Mouse (Mus musculus) lung, embryonic 15.5 days (tissue): ENCODE measurements around the gene Ccdc63. TPM values are rescaled to one million over a fixed set of nuclear protein-coding genes. Genes with fewer than 3 reads are reported as not detected.
"Not testable (repeated sequence)": the region's sequence is repeated elsewhere in the genome, so short reads cannot be mapped to it uniquely, and the experiment has no call there.

Experiments used
- ATAC-seq: fragments of 200-750 bp; cut with Nextera tagmentation; 2 replicates; pipeline ENCODE4 v1.8.0; 2017; ENCODE audit warnings: moderate number of reproducible peaks, borderline replicate concordance; ENCODE audit not compliant: low FRiP score, low TSS enrichment; ENCODE audit errors: extremely low read depth
- H3K27ac ChIP-seq: fragments of 300-500 bp; sonication (generic); 2 replicates; pipeline ENCODE4 v1.5.1; 2015; ENCODE audit warnings: moderate library complexity, mild to moderate bottlenecking, inconsistent platforms
- H3K27me3 ChIP-seq: fragments of 300-500 bp; sonication (generic); 2 replicates; pipeline ENCODE4 v1.6.1; 2015; ENCODE audit warnings: inconsistent platforms
- H3K36me3 ChIP-seq: fragments of 300-500 bp; sonication (generic); 2 replicates; pipeline ENCODE4 v1.6.1; 2015; ENCODE audit warnings: inconsistent platforms
- H3K4me1 ChIP-seq: fragments of 300-500 bp; sonication (generic); 2 replicates; pipeline ENCODE4 v1.6.1; 2015; ENCODE audit warnings: inconsistent platforms
- H3K4me2 ChIP-seq: fragments of 300-500 bp; sonication (generic); 2 replicates; pipeline ENCODE4 v1.6.1; 2015; ENCODE audit warnings: inconsistent platforms, mild to moderate bottlenecking, moderate library complexity
- H3K4me3 ChIP-seq: fragments of 300-500 bp; sonication (generic); 2 replicates; pipeline ENCODE4 v1.5.1; 2015; ENCODE audit warnings: mild to moderate bottlenecking, inconsistent platforms
- H3K9ac ChIP-seq: fragments of 300-500 bp; sonication (generic); 2 replicates; pipeline ENCODE4 v1.6.1; 2015; ENCODE audit warnings: inconsistent platforms
- H3K9me3 ChIP-seq: fragments of 300-500 bp; sonication (generic); 2 replicates; pipeline ENCODE4 v1.6.1; 2016; ENCODE audit warnings: inconsistent platforms
- WGBS: fragments of 180-500 bp; shearing (Covaris S2); methylation state at CpG from one replicate; pipeline ENCODE4 v1.1.7; 2015; 5-methylcytosine and 5-hydroxymethylcytosine counted together
- polyA plus RNA-seq: library from polyadenylated mRNA; unstranded; fragments of >200 nt; fragmentation: Nextera tagmentation; extraction: Ambion mirVana; gene quantifications from 2 replicates; pipeline ENCODE4 v1.2.1, GENCODE M21; 2015

The Ccdc63 gene
- not detected in 2 replicates for polyA plus RNA-seq

DNA sequence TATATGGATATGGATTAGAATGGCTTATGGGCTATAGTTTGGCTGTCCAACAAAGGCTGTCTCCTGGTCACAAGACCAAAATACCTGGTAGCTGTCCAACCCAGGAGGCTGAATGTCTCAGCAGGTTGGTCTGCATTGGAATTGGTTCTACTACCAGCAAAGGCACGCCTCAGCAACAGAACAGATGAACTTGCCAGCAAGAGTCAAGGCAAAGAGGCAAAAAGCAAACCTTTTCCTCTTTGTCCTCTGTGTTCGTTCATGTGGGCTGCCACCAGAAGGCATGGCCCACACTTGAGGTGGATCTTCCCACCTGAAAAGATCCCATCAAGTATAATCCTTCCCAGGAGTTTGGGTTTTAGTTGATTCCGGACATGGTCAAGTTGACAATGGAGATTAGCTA, at the start of gene Ccdc63:
Gene Ccdc63 (minus strand): TSS at position 101 of the 400 bp plus-strand sequence.
- no peaks in the 10 kb centered on the region for H3K9me3 ChIP-seq
- ATAC-seq, result no peak
- peaks cover 23% of the 10 kb centered on the region for H3K4me1 ChIP-seq
- no peak within 1 kb of the TSS for H3K4me2 ChIP-seq
- H3K27ac ChIP-seq, result no peak within 1 kb of the TSS
- 86% methylated on average over 3 of the region's 3 CpGs for WGBS
- no peaks in the 10 kb centered on the region for H3K27me3 ChIP-seq
- no peak within 1 kb of the TSS for H3K9ac ChIP-seq
- H3K36me3 ChIP-seq, result no peaks in the 10 kb centered on the region
- no peak within 1 kb of the TSS for H3K4me3 ChIP-seq

- Histone ChIP-seq H3K9me3 (no peaks in the 10 kb centered on the region), H3K4me3 (no peak overlapping the region), H3K4me1 (no peaks in the 10 kb centered on the region), H3K36me3 (no peaks in the 10 kb centered on the region), H3K4me2 (no peak overlapping the region), H3K27ac (no peak overlapping the region), H3K9ac (no peak overlapping the region), H3K27me3 (no peaks in the 10 kb centered on the region)
- WGBS, result 43% methylated on average over 3 of the region's 3 CpGs
- no peak for ATAC-seq
Measured at GRCm38 (mm10) chr5:122189115-122189514, 48.5 kb upstream of the Ccdc63 start.

DNA sequence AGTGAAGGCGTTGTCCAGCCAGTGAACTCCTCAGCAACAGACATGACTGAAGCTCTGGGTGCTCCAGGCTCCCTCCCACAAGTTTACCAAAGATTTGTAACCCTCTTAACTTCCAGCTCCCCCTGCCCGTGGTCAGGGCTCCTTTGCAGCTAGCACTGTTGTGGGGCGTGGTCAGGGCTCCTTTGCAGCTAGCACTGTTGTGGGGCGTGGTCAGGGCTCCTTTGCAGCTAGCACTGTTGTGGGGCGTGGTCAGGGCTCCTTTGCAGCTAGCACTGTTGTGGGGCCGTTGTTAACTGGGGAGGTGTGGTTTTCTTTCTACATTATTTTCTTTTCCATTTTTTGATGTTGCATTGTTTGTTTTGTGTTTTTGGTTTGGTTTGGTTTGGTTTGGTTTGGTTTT, 44.2 kb upstream of the Ccdc63 start:
- 86% methylated on average over 6 of the region's 6 CpGs for WGBS
- not testable (repeated sequence) for H3K4me2 ChIP-seq, H3K27me3 ChIP-seq, H3K36me3 ChIP-seq, ATAC-seq, H3K9me3 ChIP-seq, H3K27ac ChIP-seq, H3K9ac ChIP-seq, H3K4me1 ChIP-seq, H3K4me3 ChIP-seq

GRCm38 (mm10) chr5:122184283-122184806, 43.7 kb upstream of the Ccdc63 start:
- no peak for ATAC-seq
- WGBS, result 86% methylated on average over 7 of the region's 7 CpGs

DNA sequence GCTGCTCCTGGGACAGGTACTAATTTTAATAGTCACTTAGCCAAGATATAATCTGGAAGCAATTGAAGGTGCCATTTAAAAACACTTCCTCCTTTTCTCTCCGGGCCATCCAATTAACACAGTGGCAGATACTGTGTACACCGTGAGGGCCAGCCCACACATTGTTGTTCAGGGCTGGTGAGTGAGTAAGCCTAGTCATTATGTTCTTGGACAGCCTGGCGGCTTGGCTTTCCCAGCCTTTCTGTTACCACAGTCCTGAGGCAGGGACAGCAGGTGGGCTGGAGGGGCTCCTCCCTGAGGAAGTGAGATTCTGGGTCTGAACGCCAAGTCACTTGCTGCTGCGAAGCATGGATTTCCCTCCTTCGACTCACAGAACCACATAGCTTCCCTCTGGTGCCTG, 39.0 kb upstream of the Ccdc63 start:
- H3K4me1 ChIP-seq, result no peaks in the 10 kb centered on the region
- H3K4me2 ChIP-seq, result no peak overlapping the region
- H3K27me3 ChIP-seq, result no peaks in the 10 kb centered on the region
- ATAC-seq, result no peak
- H3K9ac ChIP-seq, result no peak overlapping the region
- peaks cover 17% of the 10 kb centered on the region for H3K36me3 ChIP-seq
- no peak overlapping the region for H3K27ac ChIP-seq
- 60% methylated on average over 6 of the region's 6 CpGs for WGBS
- no peaks in the 10 kb centered on the region for H3K9me3 ChIP-seq
- H3K4me3 ChIP-seq, result no peak overlapping the region

More at GRCm38 (mm10) chr5:122184283-122184806, 43.7 kb upstream of the Ccdc63 start:
- Histone ChIP-seq H3K4me3 (no peak overlapping the region), H3K4me1 (no peaks in the 10 kb centered on the region), H3K27me3 (no peaks in the 10 kb centered on the region), H3K4me2 (no peak overlapping the region), H3K9me3 (no peaks in the 10 kb centered on the region), H3K27ac (no peak overlapping the region), H3K36me3 (no peaks in the 10 kb centered on the region), H3K9ac (no peak overlapping the region)

DNA sequence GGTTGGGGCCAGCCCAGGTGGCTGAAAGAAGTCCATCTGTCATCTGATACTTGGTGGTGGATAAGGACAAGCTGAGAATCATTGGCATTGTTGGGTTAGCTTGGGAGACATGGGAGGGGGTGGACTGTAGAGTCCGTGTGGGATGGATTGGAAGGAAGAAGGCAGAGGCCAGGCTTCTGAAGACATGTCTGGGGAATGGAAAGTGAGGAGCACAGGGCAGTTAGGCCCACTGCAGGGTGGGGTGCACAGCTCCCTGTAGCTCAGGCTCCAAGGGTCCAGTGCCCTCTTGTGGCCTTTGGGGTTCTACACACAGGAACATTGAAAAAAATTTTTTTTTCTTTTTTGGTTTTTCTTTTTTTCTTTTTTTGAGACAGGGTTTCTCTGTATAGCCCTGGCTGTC, 35.8 kb upstream of the Ccdc63 start:
- H3K27ac ChIP-seq, result no peak overlapping the region
- H3K4me3 ChIP-seq, result no peak overlapping the region
- no peaks in the 10 kb centered on the region for H3K9me3 ChIP-seq
- no peak overlapping the region for H3K4me2 ChIP-seq
- peaks cover 41% of the 10 kb centered on the region for H3K36me3 ChIP-seq
- 28% methylated on average over 1 of the region's 1 CpGs for WGBS
- no peak overlapping the region for H3K9ac ChIP-seq
- H3K27me3 ChIP-seq, result no peaks in the 10 kb centered on the region
- 0 out of 2 replicates have a peak, but pooled peaks have one; percentile 40 for ATAC-seq
- H3K4me1 ChIP-seq, result no peaks in the 10 kb centered on the region

GRCm38 (mm10) chr5:122175961-122176360, 35.3 kb upstream of the Ccdc63 start:
- 0 out of 2 replicates have a peak, but pooled peaks have one; percentile 28 for ATAC-seq
- Histone ChIP-seq H3K4me2 (no peak overlapping the region), H3K27me3 (no peaks in the 10 kb centered on the region), H3K4me3 (no peak overlapping the region), H3K4me1 (no peaks in the 10 kb centered on the region), H3K27ac (no peak overlapping the region), H3K36me3 (peaks cover 45% of the 10 kb centered on the region), H3K9me3 (no peaks in the 10 kb centered on the region), H3K9ac (no peak overlapping the region)
- WGBS, result 82% methylated on average over 7 of the region's 7 CpGs

DNA sequence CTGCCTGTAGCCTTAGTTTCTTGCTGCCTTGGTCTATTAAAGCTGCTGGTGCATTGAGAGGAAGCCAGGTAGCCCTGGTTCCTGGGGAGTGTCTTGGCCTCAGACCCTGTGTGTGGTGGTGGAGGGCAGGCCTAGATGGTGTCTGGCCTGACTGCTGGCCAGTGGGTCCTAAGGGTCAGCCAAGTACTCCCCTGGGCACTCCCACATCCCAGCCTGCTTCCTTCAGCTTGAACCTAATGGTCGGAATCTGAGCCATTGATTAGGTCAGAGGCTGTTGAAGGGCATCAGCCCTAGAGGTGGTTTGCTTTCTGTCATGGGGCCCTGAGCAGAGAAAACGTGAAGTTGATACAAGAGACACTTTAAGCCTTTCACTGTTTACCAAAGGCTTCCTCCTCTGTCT, 34.8 kb upstream of the Ccdc63 start:
- H3K27me3 ChIP-seq, result no peaks in the 10 kb centered on the region
- peaks cover 51% of the 10 kb centered on the region for H3K36me3 ChIP-seq
- no peak overlapping the region for H3K4me3 ChIP-seq
- no peaks in the 10 kb centered on the region for H3K4me1 ChIP-seq
- H3K9ac ChIP-seq, result no peak overlapping the region
- no peaks in the 10 kb centered on the region for H3K9me3 ChIP-seq
- no peak overlapping the region for H3K4me2 ChIP-seq
- H3K27ac ChIP-seq, result no peak overlapping the region
- no peak for ATAC-seq
- WGBS, result 51% methylated on average over 2 of the region's 2 CpGs

- no peak overlapping the region for H3K27ac ChIP-seq
- WGBS, result 92% methylated on average over 8 of the region's 8 CpGs
- no peak overlapping the region for H3K4me2 ChIP-seq
- ATAC-seq, result no peak
- H3K9ac ChIP-seq, result no peak overlapping the region
- peaks cover 82% of the 10 kb centered on the region for H3K36me3 ChIP-seq
- peaks cover 8% of the 10 kb centered on the region; the same call in 1 of the 2 replicates for H3K4me1 ChIP-seq
- H3K9me3 ChIP-seq, result no peaks in the 10 kb centered on the region
- H3K4me3 ChIP-seq, result no peak overlapping the region
- H3K27me3 ChIP-seq, result no peaks in the 10 kb centered on the region
Measured at GRCm38 (mm10) chr5:122171058-122171457, 30.4 kb upstream of the Ccdc63 start.

- Histone ChIP-seq H3K27me3 (no peaks in the 10 kb centered on the region), H3K4me3 (no peak overlapping the region), H3K9ac (no peak overlapping the region), H3K4me2 (no peak overlapping the region), H3K36me3 (peaks cover 92% of the 10 kb centered on the region), H3K4me1 (peaks cover 31% of the 10 kb centered on the region), H3K9me3 (no peaks in the 10 kb centered on the region), H3K27ac (no peak overlapping the region)
- ATAC-seq, result no peak
- WGBS, result 67% methylated on average over 14 of the region's 14 CpGs
Measured at GRCm38 (mm10) chr5:122168344-122169069, 27.9 kb upstream of the Ccdc63 start.

DNA sequence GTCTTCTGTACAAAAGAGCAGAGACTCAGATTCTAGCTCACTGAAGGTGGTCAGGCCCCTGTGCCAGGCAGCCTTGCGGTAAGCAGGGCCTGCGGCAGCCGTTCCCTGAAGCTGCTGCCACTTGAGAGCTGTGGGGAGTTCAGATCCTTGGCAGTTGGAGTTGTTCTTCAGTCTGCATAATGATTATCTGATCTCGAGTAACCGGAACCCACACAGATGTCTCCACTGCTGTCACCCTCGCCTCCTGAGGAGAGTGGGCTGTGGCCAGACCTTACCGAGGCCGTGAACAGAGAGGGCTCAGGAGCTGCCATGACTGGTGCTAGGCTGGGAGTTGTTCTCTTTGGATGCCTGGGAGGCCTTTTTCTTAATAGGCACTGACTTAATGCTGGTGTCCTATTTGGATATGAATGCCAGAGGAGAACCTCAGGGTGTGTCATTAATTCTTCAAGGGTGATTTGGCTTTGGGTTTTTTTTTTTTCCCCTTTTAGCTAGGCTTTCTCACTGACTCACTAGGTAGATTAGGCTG, 26.1 kb upstream of the Ccdc63 start:
- WGBS, result 57% methylated on average over 8 of the region's 8 CpGs
- peaks cover 82% of the 10 kb centered on the region for H3K36me3 ChIP-seq
- no peak overlapping the region for H3K27ac ChIP-seq
- no peak overlapping the region for H3K4me2 ChIP-seq
- peaks cover 48% of the 10 kb centered on the region for H3K4me1 ChIP-seq
- H3K27me3 ChIP-seq, result no peaks in the 10 kb centered on the region
- no peak for ATAC-seq
- H3K9ac ChIP-seq, result no peak overlapping the region
- H3K9me3 ChIP-seq, result no peaks in the 10 kb centered on the region
- H3K4me3 ChIP-seq, result no peak overlapping the region

DNA sequence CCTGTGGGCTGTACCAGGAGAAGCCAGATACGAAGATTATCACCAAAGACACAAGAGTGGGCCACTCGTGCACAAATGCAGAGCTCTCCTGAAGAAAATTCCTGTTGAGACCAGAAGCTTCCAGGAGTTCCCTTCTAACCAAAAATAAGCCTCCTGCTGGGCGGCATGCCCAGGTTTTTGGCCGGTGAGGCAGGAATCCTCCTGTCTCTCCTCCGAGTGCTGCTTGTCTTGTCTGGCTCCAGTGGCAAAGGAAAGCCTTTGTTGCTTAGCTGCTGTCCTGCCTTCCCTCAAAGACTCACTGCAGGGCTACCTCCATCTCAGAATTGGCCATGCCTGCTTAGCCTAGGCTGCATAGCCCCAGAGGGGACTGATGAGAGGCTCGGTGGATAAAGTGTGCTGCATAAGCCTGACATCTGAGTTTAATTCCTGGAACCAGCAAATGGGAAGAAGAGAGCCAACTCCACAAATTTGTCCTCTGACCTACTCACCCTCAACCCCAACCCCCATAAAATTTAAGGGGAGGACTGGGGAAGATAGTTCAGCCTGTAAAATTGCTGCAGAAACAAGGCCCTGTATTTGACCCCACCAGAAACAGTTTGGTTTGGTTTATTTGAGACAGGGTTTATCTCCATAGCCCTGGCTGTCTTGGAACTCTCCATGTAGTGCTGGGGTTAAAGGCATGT, 24.8 kb upstream of the Ccdc63 start:
- Histone ChIP-seq H3K27me3 (no peaks in the 10 kb centered on the region), H3K4me3 (no peak overlapping the region), H3K9me3 (no peaks in the 10 kb centered on the region), H3K9ac (no peak overlapping the region), H3K36me3 (peaks cover 74% of the 10 kb centered on the region), H3K4me2 (no peak overlapping the region), H3K4me1 (peaks cover 61% of the 10 kb centered on the region), H3K27ac (no peak overlapping the region)
- no peak for ATAC-seq
- 67% methylated on average over 6 of the region's 6 CpGs for WGBS
